Mouse (Mus musculus): ENCODE data around the gene 0610012G03Rik. TPM values are rescaled to one million over a fixed set of nuclear protein-coding genes. Genes with fewer than 3 reads are reported as not detected.

0610012G03Rik gene
- polyA plus RNA-seq, 1 experiment from 2014 or later, result 97.6 TPM

GRCm38 (mm10) chr16:31926547-31927182, 21.6 kb downstream of the 0610012G03Rik start:
- WGBS, result 75% methylated on average over 13 of the region's 13 CpGs

GRCm38 (mm10) chr16:31926091-31926490, 22.2 kb downstream of the 0610012G03Rik start:
- no peaks in the 10 kb centered on the region for H3K27me3 ChIP-seq (ENCODE audit: control insufficient read depth, insufficient read depth, low read length)
- H3K9me3 ChIP-seq (ENCODE audit: control insufficient read depth, low read depth, low read length), result no peaks in the 10 kb centered on the region
- no peaks in the 10 kb centered on the region for H3K4me1 ChIP-seq (ENCODE audit: control insufficient read depth, insufficient read depth, low read length)
- 59% methylated on average over 6 of the region's 6 CpGs for WGBS
- ATAC-seq (ENCODE audit: insufficient number of reproducible peaks, insufficient read depth, low FRiP score, low read depth), result no peak
- no peak overlapping the region for H3K4me2 ChIP-seq (replicated peaks; ENCODE audit: low read depth, low read length)
- H3K4me3 ChIP-seq (ENCODE audit: low read depth, low read length), result no peak overlapping the region
- H3K9ac ChIP-seq (replicated peaks; ENCODE audit: low read depth, low read length), result no peak overlapping the region
- H3K36me3 ChIP-seq (ENCODE audit: control insufficient read depth, insufficient read depth, low read length), result no peaks in the 10 kb centered on the region
- H3K27ac ChIP-seq (ENCODE audit: low read length), result no peak overlapping the region

More at GRCm38 (mm10) chr16:31926547-31927182, 21.6 kb downstream of the 0610012G03Rik start:
- no peak overlapping the region for H3K9ac ChIP-seq (replicated peaks; ENCODE audit: low read depth, low read length)
- H3K27ac ChIP-seq (ENCODE audit: low read length), result no peak overlapping the region
- H3K4me3 ChIP-seq (ENCODE audit: low read depth, low read length), result no peak overlapping the region
- no peaks in the 10 kb centered on the region for H3K4me1 ChIP-seq (ENCODE audit: control insufficient read depth, insufficient read depth, low read length)
- H3K4me2 ChIP-seq (replicated peaks; ENCODE audit: low read depth, low read length), result no peak overlapping the region
- ATAC-seq (ENCODE audit: insufficient number of reproducible peaks, insufficient read depth, low FRiP score, low read depth), result no peak
- no peaks in the 10 kb centered on the region for H3K27me3 ChIP-seq (ENCODE audit: control insufficient read depth, insufficient read depth, low read length)
- no peaks in the 10 kb centered on the region for H3K9me3 ChIP-seq (ENCODE audit: control insufficient read depth, low read depth, low read length)
- H3K36me3 ChIP-seq (ENCODE audit: control insufficient read depth, insufficient read depth, low read length), result no peaks in the 10 kb centered on the region

DNA sequence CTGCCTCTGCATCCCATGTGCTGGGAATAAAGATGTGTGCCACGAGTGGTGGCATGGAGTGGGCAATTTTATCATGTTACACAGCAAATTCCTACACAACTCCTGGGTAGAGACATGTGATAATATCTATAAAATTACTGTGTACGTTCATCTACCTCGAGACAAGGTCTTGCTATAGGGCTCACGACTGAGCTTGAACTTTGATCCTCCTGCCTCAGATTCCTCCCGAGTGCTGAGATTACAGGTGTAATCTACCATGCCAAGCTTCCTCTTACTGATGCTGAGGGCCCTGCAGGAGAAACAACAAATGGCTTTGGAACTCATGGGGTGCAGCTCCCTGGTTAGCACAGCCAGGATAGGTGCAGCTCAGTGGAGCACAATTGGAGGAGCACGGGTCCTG, 23.9 kb downstream of the 0610012G03Rik start:
- WGBS, result 79% methylated on average over 6 of the region's 6 CpGs
- H3K36me3 ChIP-seq (ENCODE audit: control insufficient read depth, insufficient read depth, low read length), result no peaks in the 10 kb centered on the region
- H3K27ac ChIP-seq (ENCODE audit: low read length), result no peak overlapping the region
- no peaks in the 10 kb centered on the region for H3K9me3 ChIP-seq (ENCODE audit: control insufficient read depth, low read depth, low read length)
- H3K4me2 ChIP-seq (replicated peaks; ENCODE audit: low read depth, low read length), result no peak overlapping the region
- ATAC-seq (ENCODE audit: insufficient number of reproducible peaks, insufficient read depth, low FRiP score, low read depth), result no peak
- no peaks in the 10 kb centered on the region for H3K27me3 ChIP-seq (ENCODE audit: control insufficient read depth, insufficient read depth, low read length)
- no peaks in the 10 kb centered on the region for H3K4me1 ChIP-seq (ENCODE audit: control insufficient read depth, insufficient read depth, low read length)
- H3K9ac ChIP-seq (replicated peaks; ENCODE audit: low read depth, low read length), result no peak overlapping the region
- H3K4me3 ChIP-seq (ENCODE audit: low read depth, low read length), result no peak overlapping the region

DNA sequence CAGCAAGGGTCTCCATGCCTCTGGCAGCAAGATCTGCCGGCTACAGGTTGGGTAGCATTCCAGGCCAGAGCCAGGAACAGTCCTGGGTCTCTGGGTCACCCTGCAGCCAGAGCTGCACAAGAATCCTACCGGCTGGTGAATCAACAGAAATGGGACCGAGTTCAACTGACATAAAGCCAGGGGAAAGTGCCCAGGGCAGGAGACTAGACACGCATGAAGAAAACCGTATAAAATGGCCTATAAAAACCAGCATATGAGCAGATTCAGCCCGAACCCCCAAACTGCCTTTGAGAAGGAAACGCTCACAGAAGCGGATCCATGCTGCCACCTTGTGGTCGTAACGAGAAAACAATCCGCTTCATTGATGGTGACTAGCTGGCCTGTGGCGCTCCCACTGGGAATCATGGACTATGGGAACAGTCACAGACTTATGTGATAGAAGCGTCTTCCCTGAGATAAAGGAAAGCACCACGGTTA, 30.0 kb downstream of the 0610012G03Rik start:
- Histone ChIP-seq H3K4me3 (ENCODE audit: low read depth, low read length) (no peak overlapping the region), H3K36me3 (ENCODE audit: control insufficient read depth, insufficient read depth, low read length) (no peaks in the 10 kb centered on the region), H3K9me3 (ENCODE audit: control insufficient read depth, low read depth, low read length) (no peaks in the 10 kb centered on the region), H3K4me1 (ENCODE audit: control insufficient read depth, insufficient read depth, low read length) (no peaks in the 10 kb centered on the region), H3K27ac (ENCODE audit: low read length) (no peak overlapping the region), H3K9ac (replicated peaks; ENCODE audit: low read depth, low read length) (no peak overlapping the region), H3K4me2 (replicated peaks; ENCODE audit: low read depth, low read length) (peak overlapping the region; percentile 26; the same call in 1 of the 2 replicates), H3K27me3 (ENCODE audit: control insufficient read depth, insufficient read depth, low read length) (no peaks in the 10 kb centered on the region)
- 5% methylated on average over 14 of the region's 14 CpGs for WGBS
- no peak for ATAC-seq (ENCODE audit: insufficient number of reproducible peaks, insufficient read depth, low FRiP score, low read depth)

DNA sequence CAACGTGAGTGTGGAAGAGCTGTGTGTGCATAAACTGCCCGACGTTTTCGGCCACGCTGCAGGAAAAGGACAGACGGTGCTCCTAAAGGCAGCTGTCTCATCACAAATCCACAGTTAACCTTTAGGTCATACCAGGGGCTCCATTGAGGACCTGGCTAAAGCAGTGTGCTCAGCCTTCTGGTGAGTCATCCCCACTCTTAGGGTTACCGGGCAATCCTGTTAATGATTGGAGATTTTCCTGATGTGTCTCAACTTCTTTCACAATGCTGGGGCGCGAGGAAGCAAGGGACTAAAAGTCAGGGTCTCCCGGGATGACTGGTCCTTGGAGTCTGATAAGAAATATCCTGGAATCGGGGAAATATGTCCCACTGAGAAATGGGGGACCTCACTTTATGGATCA, 30.5 kb downstream of the 0610012G03Rik start:
- H3K4me2 ChIP-seq (replicated peaks; ENCODE audit: low read depth, low read length), result no peak overlapping the region
- ATAC-seq (ENCODE audit: insufficient number of reproducible peaks, insufficient read depth, low FRiP score, low read depth), result no peak
- H3K4me3 ChIP-seq (ENCODE audit: low read depth, low read length), result no peak overlapping the region
- no peaks in the 10 kb centered on the region for H3K4me1 ChIP-seq (ENCODE audit: control insufficient read depth, insufficient read depth, low read length)
- WGBS, result 58% methylated on average over 11 of the region's 11 CpGs
- H3K27ac ChIP-seq (ENCODE audit: low read length), result no peak overlapping the region
- no peaks in the 10 kb centered on the region for H3K9me3 ChIP-seq (ENCODE audit: control insufficient read depth, low read depth, low read length)
- no peaks in the 10 kb centered on the region for H3K36me3 ChIP-seq (ENCODE audit: control insufficient read depth, insufficient read depth, low read length)
- no peaks in the 10 kb centered on the region for H3K27me3 ChIP-seq (ENCODE audit: control insufficient read depth, insufficient read depth, low read length)
- H3K9ac ChIP-seq (replicated peaks; ENCODE audit: low read depth, low read length), result no peak overlapping the region

DNA sequence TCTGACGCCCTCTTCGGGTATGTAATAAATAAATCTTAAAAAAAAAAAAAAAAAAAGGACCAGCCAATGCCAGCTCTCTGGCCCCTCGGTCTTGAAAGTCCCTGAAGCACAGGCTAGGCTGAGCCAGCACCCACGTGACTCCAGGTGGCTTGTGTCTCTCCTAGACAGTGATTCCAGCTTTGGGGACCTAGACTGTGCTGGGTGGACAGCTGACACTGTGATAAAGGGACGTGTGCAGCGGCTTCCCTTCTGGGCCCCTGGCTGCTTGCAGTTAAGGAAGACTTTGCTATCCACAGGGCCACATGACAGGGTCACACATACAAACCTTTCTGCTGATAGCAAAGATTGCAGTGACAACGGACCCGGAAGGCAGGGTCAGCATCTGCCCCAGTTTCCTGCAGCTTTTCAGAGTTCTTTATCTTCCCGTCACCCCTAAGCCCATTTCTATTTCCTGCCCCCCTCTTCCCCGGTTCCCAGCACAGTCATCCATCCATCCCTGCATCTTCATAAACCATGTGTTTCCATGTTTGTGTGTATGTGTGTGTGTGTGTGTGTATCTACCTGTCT, 37.9 kb downstream of the 0610012G03Rik start:
- H3K9ac ChIP-seq (replicated peaks; ENCODE audit: low read depth, low read length), result no peak overlapping the region
- no peaks in the 10 kb centered on the region for H3K27me3 ChIP-seq (ENCODE audit: control insufficient read depth, insufficient read depth, low read length)
- H3K4me1 ChIP-seq (ENCODE audit: control insufficient read depth, insufficient read depth, low read length), result 0 out of 2 replicates have a peak, but pooled peaks cover 6% of the 10 kb centered on the region
- no peak for ATAC-seq (ENCODE audit: insufficient number of reproducible peaks, insufficient read depth, low FRiP score, low read depth)
- H3K4me2 ChIP-seq (replicated peaks; ENCODE audit: low read depth, low read length), result no peak overlapping the region
- H3K36me3 ChIP-seq (ENCODE audit: control insufficient read depth, insufficient read depth, low read length), result no peaks in the 10 kb centered on the region
- WGBS, result 46% methylated on average over 10 of the region's 10 CpGs
- H3K9me3 ChIP-seq (ENCODE audit: control insufficient read depth, low read depth, low read length), result no peaks in the 10 kb centered on the region
- no peak overlapping the region for H3K27ac ChIP-seq (ENCODE audit: low read length)
- H3K4me3 ChIP-seq (ENCODE audit: low read depth, low read length), result no peak overlapping the region

GRCm38 (mm10) chr16:31908959-31909358, 39.3 kb downstream of the 0610012G03Rik start:
- Histone ChIP-seq H3K4me2 (replicated peaks; ENCODE audit: low read depth, low read length) (no peak overlapping the region), H3K9me3 (ENCODE audit: control insufficient read depth, low read depth, low read length) (no peaks in the 10 kb centered on the region), H3K9ac (replicated peaks; ENCODE audit: low read depth, low read length) (no peak overlapping the region), H3K36me3 (ENCODE audit: control insufficient read depth, insufficient read depth, low read length) (no peaks in the 10 kb centered on the region), H3K4me1 (ENCODE audit: control insufficient read depth, insufficient read depth, low read length) (0 out of 2 replicates have a peak, but pooled peaks cover 6% of the 10 kb centered on the region), H3K27ac (ENCODE audit: low read length) (no peak overlapping the region), H3K4me3 (ENCODE audit: low read depth, low read length) (no peak overlapping the region), H3K27me3 (ENCODE audit: control insufficient read depth, insufficient read depth, low read length) (no peaks in the 10 kb centered on the region)
- no peak for ATAC-seq (ENCODE audit: insufficient number of reproducible peaks, insufficient read depth, low FRiP score, low read depth)
- 53% methylated on average over 11 of the region's 11 CpGs for WGBS

DNA sequence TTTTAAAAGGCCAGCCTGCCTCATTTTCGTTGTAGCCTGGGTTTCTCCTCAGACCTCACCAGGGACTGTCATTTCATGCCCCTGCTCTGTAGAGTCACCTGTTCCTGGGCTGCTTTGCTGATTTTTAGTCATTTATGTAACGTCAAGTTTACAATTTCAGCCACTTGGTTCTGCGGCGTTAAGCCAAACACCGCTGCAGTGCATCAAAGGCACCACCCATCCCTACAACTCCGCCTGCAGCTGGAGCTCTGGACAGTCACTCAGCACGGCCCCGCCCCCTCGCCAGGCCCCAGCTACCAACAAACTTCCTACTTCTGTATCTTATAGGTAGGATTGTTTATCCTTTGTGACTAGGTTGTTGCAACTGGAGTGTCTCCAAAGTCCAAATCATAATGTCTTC, 41.4 kb downstream of the 0610012G03Rik start:
- no peaks in the 10 kb centered on the region for H3K9me3 ChIP-seq (ENCODE audit: control insufficient read depth, low read depth, low read length)
- no peaks in the 10 kb centered on the region for H3K36me3 ChIP-seq (ENCODE audit: control insufficient read depth, insufficient read depth, low read length)
- H3K4me2 ChIP-seq (replicated peaks; ENCODE audit: low read depth, low read length), result peak overlapping the region; percentile 42
- no peak for ATAC-seq (ENCODE audit: insufficient number of reproducible peaks, insufficient read depth, low FRiP score, low read depth)
- H3K27ac ChIP-seq (ENCODE audit: low read length), result no peak overlapping the region
- no peak overlapping the region for H3K4me3 ChIP-seq (ENCODE audit: low read depth, low read length)
- H3K4me1 ChIP-seq (ENCODE audit: control insufficient read depth, insufficient read depth, low read length), result 0 out of 2 replicates have a peak, but pooled peaks cover 6% of the 10 kb centered on the region
- H3K9ac ChIP-seq (replicated peaks; ENCODE audit: low read depth, low read length), result no peak overlapping the region
- no peaks in the 10 kb centered on the region for H3K27me3 ChIP-seq (ENCODE audit: control insufficient read depth, insufficient read depth, low read length)
- WGBS, result 6% methylated on average over 9 of the region's 9 CpGs
